Mouse (Mus musculus): ENCODE data around the gene Slc25a30.

DNA sequence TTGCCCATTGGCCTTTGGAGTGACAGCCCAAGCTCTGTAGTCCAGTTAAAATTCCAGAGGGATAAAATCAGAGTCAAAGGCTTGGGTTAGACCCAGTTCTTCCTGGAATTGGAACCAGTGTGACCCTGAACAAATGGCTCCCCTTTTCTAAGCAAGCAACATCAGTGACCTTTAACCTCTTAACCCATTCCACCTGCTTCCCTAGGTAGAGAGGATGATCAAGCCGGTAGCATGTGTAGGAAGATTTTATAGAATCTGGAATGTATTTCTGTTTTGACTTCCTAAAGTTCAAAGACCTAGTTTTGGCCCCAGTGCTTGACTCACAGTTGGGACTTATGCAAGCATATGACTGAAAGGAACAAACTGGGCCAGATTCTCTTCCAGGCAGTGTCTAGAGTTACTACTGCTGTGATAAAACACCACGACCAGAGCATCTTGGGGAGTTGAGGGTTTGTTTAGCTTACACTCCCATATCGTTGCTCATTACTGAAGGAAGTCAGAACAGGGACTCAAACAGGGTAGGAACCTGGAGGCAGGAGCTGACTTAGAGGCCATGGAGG is 40.1 kb upstream of the Slc25a30 start:
- TF ChIP-seq CTCF (IDR thresholded peaks at IDR 0.05; ENCODE audit: low read depth, low read length), result no peak
- TF ChIP-seq POLR2A (IDR thresholded peaks at IDR 0.05; ENCODE audit: insufficient read depth, low read length), result no peak
- no peak for TF ChIP-seq EP300 (IDR thresholded peaks at IDR 0.05; ENCODE audit: insufficient read depth, low read depth, low read length)
